In genomic region chr11:6471054-6471453, GRCm38 (mm10) we compare ENCODE assay signal across 8 mouse cellular contexts. TPM values are rescaled to one million over a fixed set of nuclear protein-coding genes. Genes with fewer than 3 reads are reported as not detected.
A peak's percentile ranks its signal among the peaks of the same experiment; 100 is the strongest.
DNase-seq lines count a peak whose midpoint lies in the region; ATAC-seq and TF ChIP-seq lines count a peak whose summit lies in the region.

No protein-coding gene starts in this region.

- no peak for ATAC-seq in lung, embryonic 14.5 days (ENCODE audit: insufficient read depth)
- no peak for ATAC-seq in forebrain, embryonic 12.5 days (ENCODE audit: low FRiP score)
- ATAC-seq in limb, embryonic 13.5 days (ENCODE audit: low FRiP score, low read depth): no peak
- ATAC-seq in stomach, embryonic 14.5 days (ENCODE audit: insufficient number of reproducible peaks, insufficient read depth, low FRiP score, low read depth): no peak

- peak overlapping the region; percentile 39; the same call in 1 of the 2 replicates for H3K27ac ChIP-seq in lung, embryonic 14.5 days (ENCODE audit: low read depth)
- H3K27ac ChIP-seq in forebrain, embryonic 12.5 days: peak overlapping the region; percentile 63; the same call in 1 of the 2 replicates
- H3K27ac ChIP-seq in limb, embryonic 13.5 days: no peak overlapping the region
- H3K27ac ChIP-seq in stomach, embryonic 14.5 days (ENCODE audit: low read length): no peak overlapping the region

- no peak for TF ChIP-seq CTCF in lung, embryonic 14.5 days (IDR thresholded peaks at IDR 0.05; ENCODE audit: low read depth)

- H3K4me3 ChIP-seq in lung, embryonic 14.5 days (ENCODE audit: low read depth, low read length): peak overlapping the region; percentile 95
- H3K4me3 ChIP-seq in forebrain, embryonic 12.5 days (replicated peaks): peak overlapping the region; percentile 38
- peak overlapping the region; percentile 40 for H3K4me3 ChIP-seq in limb, embryonic 13.5 days
- peak overlapping the region; percentile 96 for H3K4me3 ChIP-seq in stomach, embryonic 14.5 days (ENCODE audit: low read depth, low read length)

- 43% methylated on average over 2 of the region's 2 CpGs for WGBS in lung, embryonic 14.5 days
- 54% methylated on average over 2 of the region's 2 CpGs for WGBS in forebrain, embryonic 12.5 days
- WGBS in limb, embryonic 13.5 days: 66% methylated on average over 2 of the region's 2 CpGs
- WGBS in stomach, embryonic 14.5 days: 42% methylated on average over 2 of the region's 2 CpGs

- no peaks in the 10 kb centered on the region for H3K9me3 ChIP-seq in lung, embryonic 14.5 days (ENCODE audit: low read depth, low read length)
- no peaks in the 10 kb centered on the region for H3K9me3 ChIP-seq in forebrain, embryonic 12.5 days
- no peaks in the 10 kb centered on the region for H3K9me3 ChIP-seq in limb, embryonic 13.5 days
- no peaks in the 10 kb centered on the region for H3K9me3 ChIP-seq in stomach, embryonic 14.5 days (ENCODE audit: control insufficient read depth, low read depth, low read length)

- peaks cover 52% of the 10 kb centered on the region for H3K36me3 ChIP-seq in lung, embryonic 14.5 days (ENCODE audit: insufficient read depth)
- H3K36me3 ChIP-seq in forebrain, embryonic 12.5 days (replicated peaks): peaks cover 28% of the 10 kb centered on the region
- H3K36me3 ChIP-seq in limb, embryonic 13.5 days: peaks cover 26% of the 10 kb centered on the region
- peaks cover 9% of the 10 kb centered on the region; the same call in 1 of the 2 replicates for H3K36me3 ChIP-seq in stomach, embryonic 14.5 days (ENCODE audit: control insufficient read depth, insufficient read depth, low read length)

- peak; percentile 33 for DNase-seq in lung, embryonic 14.5 days
- DNase-seq in lung, postnatal 14 days: no peak
- no peak for DNase-seq in layer of hippocampus, adult 8-10 months (ENCODE audit: low spot score in 2 of 2)
- DNase-seq in frontal cortex, postnatal 14 days (ENCODE audit: low spot score in 2 of 2): no peak
- DNase-seq in retina, embryonic 14.5 days (ENCODE audit: low spot score): no peak

- H3K4me2 ChIP-seq in lung, embryonic 14.5 days: peak overlapping the region; percentile 91
- peak overlapping the region; percentile 86 for H3K4me2 ChIP-seq in forebrain, embryonic 12.5 days
- peak overlapping the region; percentile 71 for H3K4me2 ChIP-seq in limb, embryonic 13.5 days (replicated peaks)
- H3K4me2 ChIP-seq in stomach, embryonic 14.5 days (replicated peaks; ENCODE audit: low read depth, low read length): peak overlapping the region; percentile 77

- no peaks in the 10 kb centered on the region for H3K27me3 ChIP-seq in lung, embryonic 14.5 days (ENCODE audit: insufficient read depth, low read length)
- no peaks in the 10 kb centered on the region for H3K27me3 ChIP-seq in forebrain, embryonic 12.5 days
- no peaks in the 10 kb centered on the region for H3K27me3 ChIP-seq in limb, embryonic 13.5 days
- no peaks in the 10 kb centered on the region for H3K27me3 ChIP-seq in stomach, embryonic 14.5 days (ENCODE audit: control insufficient read depth, insufficient read depth, low read length)

- peak overlapping the region; percentile 10 for H3K9ac ChIP-seq in lung, embryonic 14.5 days
- H3K9ac ChIP-seq in forebrain, embryonic 12.5 days: peak overlapping the region; percentile 48
- peak overlapping the region; percentile 51; the same call in 1 of the 2 replicates for H3K9ac ChIP-seq in limb, embryonic 13.5 days
- H3K9ac ChIP-seq in stomach, embryonic 14.5 days (replicated peaks; ENCODE audit: low read depth, low read length): no peak overlapping the region

- peaks cover 29% of the 10 kb centered on the region for H3K4me1 ChIP-seq in lung, embryonic 14.5 days (ENCODE audit: insufficient read depth)
- H3K4me1 ChIP-seq in forebrain, embryonic 12.5 days: peaks cover 48% of the 10 kb centered on the region
- peaks cover 52% of the 10 kb centered on the region for H3K4me1 ChIP-seq in limb, embryonic 13.5 days
- peaks cover 30% of the 10 kb centered on the region for H3K4me1 ChIP-seq in stomach, embryonic 14.5 days (ENCODE audit: control insufficient read depth, insufficient read depth, low read length)

RNA-seq across cellular contexts. Expression of gene Purb, which starts 4.7 kb away (rescaled TPM):
- 25.9 and 27.9 TPM in 2 replicates for polyA plus RNA-seq in lung, embryonic 14.5 days (2014; fragmentation: Nextera tagmentation; extraction: Ambion mirVana)
- 15.9 and 17.9 TPM in 2 replicates for polyA plus RNA-seq in forebrain, embryonic 12.5 days (2016; fragmentation: Nextera tagmentation; extraction: Ambion mirVana)
- polyA plus RNA-seq in limb, embryonic 13.5 days (2015; fragmentation: Nextera tagmentation; extraction: Ambion mirVana): 30.5 and 32.1 TPM in 2 replicates
- polyA plus RNA-seq in stomach, embryonic 14.5 days (2014; fragmentation: Nextera tagmentation; extraction: Ambion mirVana): 34.6 and 35.5 TPM in 2 replicates
- total RNA-seq in layer of hippocampus, adult 8-10 months (2022): 100 to 1,000 TPM; 202 to 239 (median 220) TPM

RNA-seq across cellular contexts. Expression of gene H2afv, which starts 26.8 kb away (rescaled TPM):
- 562 and 581 TPM in 2 replicates for polyA plus RNA-seq in lung, embryonic 14.5 days (2014; fragmentation: Nextera tagmentation; extraction: Ambion mirVana)
- polyA plus RNA-seq in forebrain, embryonic 12.5 days (2016; fragmentation: Nextera tagmentation; extraction: Ambion mirVana): 853 and 916 TPM in 2 replicates
- 657 and 704 TPM in 2 replicates for polyA plus RNA-seq in limb, embryonic 13.5 days (2015; fragmentation: Nextera tagmentation; extraction: Ambion mirVana)
- polyA plus RNA-seq in stomach, embryonic 14.5 days (2014; fragmentation: Nextera tagmentation; extraction: Ambion mirVana): 524 and 623 TPM in 2 replicates
- 10 to 100 TPM; 26.4 to 39.8 (median 36.9) TPM for total RNA-seq in layer of hippocampus, adult 8-10 months (2022)

RNA-seq across cellular contexts. Expression of gene Myo1g, which starts 49.7 kb away (rescaled TPM):
- polyA plus RNA-seq in lung, embryonic 14.5 days (2014; fragmentation: Nextera tagmentation; extraction: Ambion mirVana): 1.2 and 2.1 TPM in 2 replicates
- polyA plus RNA-seq in forebrain, embryonic 12.5 days (2016; fragmentation: Nextera tagmentation; extraction: Ambion mirVana): 0.31 and 0.63 TPM in 2 replicates
- 1.5 and 2.1 TPM in 2 replicates for polyA plus RNA-seq in limb, embryonic 13.5 days (2015; fragmentation: Nextera tagmentation; extraction: Ambion mirVana)
- 1.1 and 1.3 TPM in 2 replicates for polyA plus RNA-seq in stomach, embryonic 14.5 days (2014; fragmentation: Nextera tagmentation; extraction: Ambion mirVana)
- total RNA-seq in layer of hippocampus, adult 8-10 months (2022): 1 to 10 TPM in 1 of 4 experiments, under 1 TPM in 3; 0.39 to 1.3 (median 0.51) TPM

RNA-seq across cellular contexts. Expression of gene Ppia, which starts 55.8 kb away (rescaled TPM):
- 6,177 and 6,257 TPM in 2 replicates for polyA plus RNA-seq in lung, embryonic 14.5 days (2014; fragmentation: Nextera tagmentation; extraction: Ambion mirVana)
- polyA plus RNA-seq in forebrain, embryonic 12.5 days (2016; fragmentation: Nextera tagmentation; extraction: Ambion mirVana): 4,594 and 4,665 TPM in 2 replicates
- 4,950 and 5,155 TPM in 2 replicates for polyA plus RNA-seq in limb, embryonic 13.5 days (2015; fragmentation: Nextera tagmentation; extraction: Ambion mirVana)
- polyA plus RNA-seq in stomach, embryonic 14.5 days (2014; fragmentation: Nextera tagmentation; extraction: Ambion mirVana): 5,529 and 5,614 TPM in 2 replicates
- 1,000 to 10,000 TPM; 1,319 to 1,646 (median 1,558) TPM for total RNA-seq in layer of hippocampus, adult 8-10 months (2022)

Comparison
In these comparisons a context has a peak if more than half of its experiments do, and no peak if none do; other contexts are left out.
1. H3K27ac ChIP-seq: peak in lung, embryonic 14.5 days (single experiment) and forebrain, embryonic 12.5 days (single experiment); none in limb, embryonic 13.5 days (single experiment) and stomach, embryonic 14.5 days (single experiment).
2. H3K4me3 ChIP-seq: peak in every context shown above with its lines; median percentile 96 in stomach, embryonic 14.5 days; 95 in lung, embryonic 14.5 days; 40 in limb, embryonic 13.5 days; 38 in forebrain, embryonic 12.5 days.
3. Peak in every context shown above with its lines, with median percentiles within 50 percentile points of each other: H3K4me2 ChIP-seq.